Mouse (Mus musculus): ENCODE results near the gene Pet100. TPM values are rescaled to one million over a fixed set of nuclear protein-coding genes. Genes with fewer than 3 reads are reported as not detected.

The Pet100 gene
- polyA plus RNA-seq, 1 experiment: 68.9 TPM

DNA sequence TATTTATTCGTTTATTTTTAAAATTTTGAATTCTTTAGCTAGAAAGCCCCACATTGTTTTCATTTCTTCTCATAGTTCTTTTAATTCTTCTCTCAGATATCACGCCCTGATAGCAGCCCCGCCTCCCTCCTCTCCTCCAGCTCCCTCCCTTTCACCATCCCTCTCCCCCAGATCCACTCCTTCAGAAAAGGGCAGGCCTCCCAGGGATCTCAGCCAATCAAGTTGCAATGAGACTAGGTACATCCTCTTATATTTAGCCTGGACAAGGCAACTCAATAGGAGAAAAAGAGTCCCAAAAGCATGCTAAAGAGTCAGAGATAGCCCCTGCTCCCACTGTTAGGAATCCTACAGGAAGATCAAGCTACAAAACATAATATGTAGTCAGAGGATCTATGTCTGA, 53.3 kb downstream of the Pet100 start:
- no peak for DNase-seq (ENCODE audit: extremely low spot score in 1 of 2, low spot score in 1 of 2)

Other genes with a start within 250 kb of the Pet100 start
- gene Arhgef18, start 228.5 kb upstream of the Pet100 start, polyA plus RNA-seq (2012; rRNA removed): 29.1 and 33.8 TPM in 2 replicates
- 1.6 and 2.0 TPM in 2 replicates for gene Pex11g, start 153.9 kb upstream of the Pet100 start, polyA plus RNA-seq (2012; rRNA removed)
- gene Tex45, start 150.7 kb upstream of the Pet100 start, polyA plus RNA-seq (2012; rRNA removed): 0.19 and 0.28 TPM in 2 replicates
- gene Zfp358, start 128.4 kb upstream of the Pet100 start, polyA plus RNA-seq (2012; rRNA removed): 48.5 and 50.2 TPM in 2 replicates
- 215 and 230 TPM in 2 replicates for gene Mcoln1, start 121.1 kb upstream of the Pet100 start, polyA plus RNA-seq (2012; rRNA removed)
- gene Pnpla6, start 106.2 kb upstream of the Pet100 start, polyA plus RNA-seq (2012; rRNA removed): 65.5 and 79.6 TPM in 2 replicates
- 0.56 TPM in 1 of 2 replicates, not detected in the other for gene C330021F23Rik, start 53.6 kb upstream of the Pet100 start, polyA plus RNA-seq (2012; rRNA removed)
- gene Camsap3, start 34.3 kb upstream of the Pet100 start, polyA plus RNA-seq (2012; rRNA removed): 31.7 and 32.7 TPM in 2 replicates
- 56.1 and 56.4 TPM in 2 replicates for gene Xab2, start 232 bp upstream of the Pet100 start, polyA plus RNA-seq (2012; rRNA removed)
- 1.5 and 2.2 TPM in 2 replicates for gene Pcp2, start 4.0 kb downstream of the Pet100 start, polyA plus RNA-seq (2012; rRNA removed)
- 292 and 302 TPM in 2 replicates for gene Stxbp2, start 9.4 kb downstream of the Pet100 start, polyA plus RNA-seq (2012; rRNA removed)
- gene Retn, start 34.2 kb downstream of the Pet100 start, polyA plus RNA-seq (2012; rRNA removed): 3.1 and 3.7 TPM in 2 replicates
- gene Mcemp1, start 44.2 kb downstream of the Pet100 start, polyA plus RNA-seq (2012; rRNA removed): 0.23 and 0.24 TPM in 2 replicates
- 17.4 and 17.6 TPM in 2 replicates for gene Fcor, start 50.8 kb downstream of the Pet100 start, polyA plus RNA-seq (2012; rRNA removed)
- gene Trappc5, start 54.8 kb downstream of the Pet100 start, polyA plus RNA-seq (2012; rRNA removed): 36.2 and 37.3 TPM in 2 replicates
- gene Fcer2a, start 72.6 kb downstream of the Pet100 start, polyA plus RNA-seq (2012; rRNA removed): 0.10 TPM in 1 of 2 replicates, not detected in the other
- 0.13 and 0.20 TPM in 2 replicates for gene Clec4g, start 99.1 kb downstream of the Pet100 start, polyA plus RNA-seq (2012; rRNA removed)
- gene Cd209a, start 127.4 kb downstream of the Pet100 start, polyA plus RNA-seq (2012; rRNA removed): 0.54 TPM in 1 of 2 replicates, not detected in the other
- not detected in 2 replicates for gene Cd209e, start 232.8 kb downstream of the Pet100 start, polyA plus RNA-seq (2012; rRNA removed)

Data from frontal cortex, adult 2 months (tissue).